Mouse (Mus musculus) right cerebral cortex, adult 18-20 months (tissue): ENCODE measurements around the gene Olfr250.
"Not testable (repeated sequence)": the region's sequence is repeated elsewhere in the genome, so short reads cannot be mapped to it uniquely, and the experiment has no call there.

Experiments used
- DNase-seq: peaks from one replicate; pipeline ENCODE4 v3.0.0; 2022; ENCODE audit warnings: mixed read lengths

Gene Olfr250

DNA sequence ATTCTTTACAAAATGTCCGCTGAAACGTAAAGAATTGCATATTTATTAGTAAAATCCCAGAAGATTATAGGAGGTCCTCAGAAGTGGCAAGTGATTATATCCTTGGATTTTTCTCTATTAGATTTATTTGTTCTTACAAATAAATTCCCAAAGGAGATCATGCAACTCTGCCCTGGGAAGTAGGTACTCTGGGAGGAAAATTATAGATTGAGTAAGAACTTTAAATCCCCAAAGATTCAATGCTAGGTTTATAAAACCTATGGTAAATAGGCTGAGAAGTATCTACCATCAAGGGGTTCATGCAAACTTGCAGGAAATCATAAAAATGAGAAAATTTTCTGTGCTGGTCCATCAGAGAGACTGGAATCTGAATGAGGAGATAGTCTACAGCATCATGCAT, at the start of gene Olfr250:
Gene Olfr250 (plus strand): TSS at position 301 of the 400 bp plus-strand sequence.
- no peak for DNase-seq

DNA sequence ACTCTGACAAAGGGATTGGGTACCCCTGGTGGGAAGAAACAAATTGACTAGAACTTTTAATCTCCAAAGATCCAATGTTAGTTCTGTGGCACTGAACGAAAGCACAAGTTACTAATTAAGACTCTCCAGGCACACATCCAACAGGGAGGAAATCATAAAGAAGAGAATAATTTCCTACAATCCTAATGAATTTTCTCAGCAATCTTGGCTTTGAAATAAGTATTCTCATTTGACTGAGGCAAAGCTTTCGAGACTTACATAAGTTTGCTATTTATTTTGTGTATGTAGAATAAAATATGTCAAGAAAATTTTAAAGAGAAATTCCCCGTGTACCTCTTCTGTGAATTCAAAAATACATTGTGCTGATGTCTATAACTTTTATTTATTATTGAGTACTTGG, 37.9 kb upstream of the Olfr250 start, which contains the start of gene Olfr25:
Gene Olfr25 (plus strand): TSS at position 301 of the 400 bp plus-strand sequence.
- no peak for DNase-seq

GRCm38 (mm10) chr9:38348111-38348510, 18.6 kb upstream of the Olfr250 start, which contains the start of gene Olfr898:
TSS of gene Olfr898 (plus strand) at chr9:38348411.
- DNase-seq, result no peak

- DNase-seq, result no peak
Observed at GRCm38 (mm10) chr9:38376786-38377185, 10.1 kb downstream of the Olfr250 start, which contains the start of gene Olfr251. TSS of gene Olfr251 (plus strand) at chr9:38377086.

GRCm38 (mm10) chr9:38401398-38401797, 34.7 kb downstream of the Olfr250 start, which contains the start of gene Olfr147:
TSS of gene Olfr147 (plus strand) at chr9:38401698.
- no peak for DNase-seq

GRCm38 (mm10) chr9:38407502-38407901, 40.8 kb downstream of the Olfr250 start:
- not testable (repeated sequence) for DNase-seq

DNA sequence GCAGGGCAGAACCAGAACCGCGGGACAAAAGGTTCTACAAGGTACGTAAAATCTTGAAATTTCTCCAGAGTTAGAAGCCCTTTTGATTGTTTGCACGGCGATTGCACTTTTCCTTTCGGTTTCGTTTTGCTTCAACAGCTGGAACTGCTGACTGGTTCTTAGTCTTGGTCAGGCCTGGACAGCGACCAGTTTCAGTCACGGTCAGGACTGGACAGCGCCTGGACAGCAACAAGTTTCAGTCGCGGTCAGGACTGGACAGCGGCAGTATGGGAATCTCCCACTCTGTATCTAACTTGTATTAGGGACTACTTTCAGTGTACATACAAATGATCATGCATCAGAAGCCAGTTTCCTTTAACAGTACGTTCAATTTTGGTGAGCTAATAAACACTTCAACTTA, 46.8 kb downstream of the Olfr250 start:
- DNase-seq, result not testable (repeated sequence)
